Mouse (Mus musculus) heart, postnatal 25 days (tissue): ENCODE results near the gene Mrpl55. TPM values are rescaled to one million over a fixed set of nuclear protein-coding genes. Genes with fewer than 3 reads are reported as not detected.

Experiments used
- DNase-seq: peaks from one replicate; pipeline ENCODE4 v3.0.0; 2022; ENCODE audit warnings: low spot score
- intact Hi-C: fragments of 180-260 bp; cut with DNase I; formaldehyde crosslinking; loops from one replicate; pipeline ENCODE4 v1.15.1; 2025
- total RNA-seq, 2 experiments: library from RNA; stranded (reverse); gene quantifications; 2 replicates each; pipeline ENCODE4 v1.2.3; 2021

The Mrpl55 gene
- total RNA-seq = 100 to 1,000 TPM; 118 to 122 TPM

DNA sequence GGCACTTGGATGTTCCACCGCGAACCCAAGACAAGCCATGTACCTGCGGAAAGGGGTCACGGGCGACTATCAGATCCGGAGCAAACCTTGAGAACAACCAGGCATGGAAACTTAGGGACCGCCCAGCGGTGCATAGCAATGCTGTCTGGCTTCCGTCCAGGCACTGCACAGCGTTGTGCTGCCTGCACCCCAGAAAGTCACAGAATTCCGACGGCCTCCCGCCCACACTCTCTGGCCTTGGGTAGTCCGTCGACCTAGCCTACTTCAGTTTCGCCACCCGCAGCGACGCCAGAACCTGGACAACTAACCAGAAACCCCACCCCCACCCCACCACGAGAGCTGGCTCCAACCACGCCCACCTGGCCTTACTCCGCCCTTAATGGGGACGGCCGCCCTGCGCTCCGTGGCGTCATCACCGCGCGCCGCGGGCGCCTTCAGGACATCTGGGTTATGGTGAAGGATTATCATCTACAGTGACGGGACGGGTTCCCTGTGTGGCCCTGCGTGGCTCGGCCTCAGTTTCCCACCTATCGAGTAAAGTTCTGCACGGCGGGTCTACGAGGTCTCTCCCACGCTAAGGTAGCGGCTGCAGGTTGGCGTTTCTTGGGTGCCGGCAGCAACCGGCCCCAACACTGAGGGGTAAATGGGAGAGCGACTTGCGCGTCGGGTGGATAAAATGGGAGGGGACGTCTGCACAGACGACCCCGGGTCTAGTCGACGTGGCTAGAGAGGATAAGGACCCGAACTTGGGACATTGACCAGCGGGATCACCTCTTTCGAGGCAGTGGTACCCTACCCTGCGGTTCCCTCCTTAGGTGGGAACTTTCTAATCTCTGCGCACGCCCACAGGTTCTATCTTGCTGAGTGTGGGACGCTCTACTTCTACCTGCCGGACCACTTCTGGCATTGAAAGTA is at the start of gene Mrpl55:
Gene Mrpl55, plus strand, starts transcription at position 406 of the 915 bp plus-strand sequence.
- peak; percentile 83 for DNase-seq
- intact Hi-C loops = loop anchor here (5.0 kb wide), 1 partner anchor 40 kb away; the partner anchor contains the start of gene Iba57

DNA sequence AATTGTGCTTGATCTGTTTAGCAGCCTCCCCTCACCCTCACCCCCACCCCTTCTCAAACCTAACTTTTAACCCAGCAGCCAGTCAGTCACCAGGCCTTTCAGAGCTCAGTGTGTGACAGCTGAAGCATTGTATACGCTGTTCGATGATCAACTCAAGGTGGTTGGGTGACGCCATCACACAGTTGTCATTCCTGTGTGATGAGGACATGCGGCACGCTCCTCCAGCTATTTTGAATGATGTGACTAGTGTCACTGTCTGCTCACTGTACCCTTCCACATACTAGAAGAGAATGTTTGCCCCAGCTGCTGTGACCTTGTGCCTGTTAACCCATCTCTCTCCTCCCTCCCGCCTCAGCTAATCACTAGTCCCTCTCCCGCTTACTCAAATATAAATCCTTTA is 48.1 kb upstream of the Mrpl55 start:
- intact Hi-C loops = no loop called here
- no peak for DNase-seq

DNA sequence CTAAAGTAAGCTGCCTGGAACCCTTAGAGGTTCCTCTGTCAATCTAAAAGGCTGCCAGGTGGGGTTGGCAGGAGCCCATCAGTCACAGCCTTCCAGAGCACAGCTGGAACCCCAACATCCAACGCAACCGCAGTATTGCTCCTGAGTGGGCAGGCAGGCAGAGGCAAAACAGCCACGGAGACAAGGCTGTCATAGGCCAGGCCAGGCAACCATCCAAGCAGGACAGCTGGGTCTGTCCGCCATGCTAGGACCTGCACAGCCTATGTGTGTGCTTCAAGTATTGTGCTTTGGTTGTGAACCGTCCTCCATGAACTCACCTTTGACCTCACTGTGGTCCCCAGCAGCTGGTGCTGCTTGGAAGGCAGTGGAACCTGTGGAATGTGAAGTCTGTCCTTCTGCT is 46.4 kb upstream of the Mrpl55 start:
- intact Hi-C loops = no loop called here
- DNase-seq = no peak

GRCm38 (mm10) chr11:59159099-59159498 is 43.2 kb upstream of the Mrpl55 start:
- intact Hi-C loops = no loop called here
- DNase-seq = no peak

- intact Hi-C loops = no loop called here
These were observed 42.7 kb upstream of the Mrpl55 start for GRCm38 (mm10) chr11:59159558-59159957.

DNA sequence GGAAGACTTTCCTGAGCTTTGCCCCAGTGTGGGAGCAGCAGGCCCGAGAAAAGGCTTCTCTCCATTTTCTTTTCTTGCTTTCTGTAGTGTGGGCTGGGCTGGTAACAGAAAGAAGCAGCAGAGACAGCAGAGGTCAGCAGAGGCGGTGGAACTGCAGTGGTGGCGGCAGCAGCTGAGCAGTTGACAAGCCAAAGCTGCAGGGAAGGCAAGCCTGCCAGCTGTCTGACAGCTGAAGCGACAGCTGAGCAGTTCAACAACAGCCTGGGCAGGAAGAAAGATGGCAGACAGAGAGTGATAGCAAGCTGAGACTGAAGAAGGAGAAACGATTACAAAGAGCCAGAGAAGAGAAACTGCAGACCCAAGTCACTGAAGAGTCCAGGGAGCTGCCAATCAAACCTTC is 40.9 kb upstream of the Mrpl55 start:
- intact Hi-C loops = loop anchor here (2.0 to 5.0 kb wide), 3 partner anchors 23 to 66 kb away; partner anchors contain the start of genes Arf1 and Mrpl55
- no peak for DNase-seq

More at GRCm38 (mm10) chr11:59159558-59159957, 42.7 kb upstream of the Mrpl55 start:
- DNase-seq = no peak

- intact Hi-C loops = loop anchor here (5.0 kb wide), 2 partner anchors 40 to 65 kb away; partner anchors contain the start of genes Arf1 and Mrpl55
- no peak for DNase-seq
These were observed 39.6 kb upstream of the Mrpl55 start for GRCm38 (mm10) chr11:59162443-59163254.

DNA sequence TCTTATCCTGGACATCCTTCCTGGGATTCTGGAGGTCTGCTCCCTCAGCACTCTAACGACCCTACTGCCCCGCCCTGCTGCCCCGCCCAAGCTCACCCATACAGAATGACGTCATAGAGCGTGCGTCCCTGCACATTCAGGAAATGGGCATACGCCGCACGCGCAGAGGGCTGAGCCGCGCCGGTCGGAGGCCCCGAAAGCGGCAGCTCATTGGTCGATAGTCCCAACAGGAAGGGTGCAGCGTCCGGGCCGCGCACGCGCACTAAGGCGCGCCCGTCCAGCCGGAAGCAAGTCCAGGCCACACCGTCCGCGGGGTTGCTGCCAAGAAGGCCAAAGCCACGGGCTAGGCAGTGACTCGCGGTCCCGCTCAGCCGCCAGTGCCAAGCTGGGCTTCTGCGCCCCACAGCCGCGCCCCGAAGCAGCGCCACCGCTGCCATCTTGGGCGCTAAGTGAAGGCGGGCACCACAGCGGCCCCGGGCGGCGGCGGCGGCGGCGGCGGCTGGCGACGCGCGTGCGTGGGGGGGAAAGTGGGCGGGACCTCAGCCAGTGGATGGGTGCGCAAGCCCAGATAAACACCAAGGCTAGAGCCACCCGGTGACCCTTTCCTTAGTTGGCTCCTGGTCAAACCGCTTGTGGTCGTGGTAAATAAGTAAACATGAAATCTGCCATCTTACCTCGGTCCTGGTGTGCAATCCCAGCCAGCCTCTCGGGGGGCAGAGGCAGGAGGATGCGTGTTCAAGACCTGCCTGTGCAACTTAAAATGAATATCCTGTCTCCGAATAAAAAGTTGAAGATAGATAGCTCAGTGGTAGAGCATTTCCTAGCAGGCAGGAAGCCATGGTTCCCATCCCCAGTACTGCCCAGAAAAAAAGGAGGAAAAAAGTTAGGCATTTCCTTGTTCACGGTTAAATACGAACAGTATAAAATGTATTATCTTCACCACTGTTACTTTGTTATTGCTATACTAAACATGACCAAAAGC is 38.7 kb upstream of the Mrpl55 start, which contains the start of gene Iba57:
Gene Iba57, minus strand, starts transcription at position 485 of the 982 bp plus-strand sequence.
- intact Hi-C loops = loop anchor here (5.0 kb wide), 2 partner anchors 39 to 64 kb away; partner anchors contain the start of genes Arf1 and Mrpl55

GRCm38 (mm10) chr11:59164384-59164783 is 37.9 kb upstream of the Mrpl55 start:
- DNase-seq = no peak
- intact Hi-C loops = loop anchor here (5.0 kb wide), 2 partner anchors 38 to 63 kb away; partner anchors contain the start of genes Arf1 and Mrpl55

More for the DNA sequence above, 38.7 kb upstream of the Mrpl55 start, which contains the start of gene Iba57:
- peak; percentile 98 for DNase-seq

GRCm38 (mm10) chr11:59165616-59166241 is 36.6 kb upstream of the Mrpl55 start:
- DNase-seq = no peak
- intact Hi-C loops = no loop called here

DNA sequence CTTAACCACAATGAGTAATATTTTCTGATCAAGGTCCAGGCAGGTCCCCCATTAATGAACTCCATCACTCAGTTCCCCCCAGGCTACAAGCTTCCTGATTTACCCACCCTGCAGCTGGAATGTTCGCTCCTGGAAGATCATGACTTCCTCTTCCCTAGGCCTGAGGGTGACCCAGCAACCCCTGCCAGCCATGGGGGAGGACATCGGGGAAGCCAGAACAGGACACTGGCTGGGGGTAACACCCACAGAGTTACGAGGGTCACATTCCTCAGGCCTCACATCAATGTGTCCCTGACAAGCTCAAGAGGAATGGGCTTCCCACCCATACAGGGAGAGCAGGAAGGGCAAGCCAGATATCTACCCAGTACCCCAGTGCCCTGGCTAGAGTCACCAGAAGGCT is 32.5 kb upstream of the Mrpl55 start:
- intact Hi-C loops = no loop called here
- no peak for DNase-seq

GRCm38 (mm10) chr11:59170549-59170948 is 31.7 kb upstream of the Mrpl55 start:
- intact Hi-C loops = no loop called here
- no peak for DNase-seq

GRCm38 (mm10) chr11:59174189-59174838 is 28.0 kb upstream of the Mrpl55 start:
- no peak for DNase-seq
- intact Hi-C loops = no loop called here

DNA sequence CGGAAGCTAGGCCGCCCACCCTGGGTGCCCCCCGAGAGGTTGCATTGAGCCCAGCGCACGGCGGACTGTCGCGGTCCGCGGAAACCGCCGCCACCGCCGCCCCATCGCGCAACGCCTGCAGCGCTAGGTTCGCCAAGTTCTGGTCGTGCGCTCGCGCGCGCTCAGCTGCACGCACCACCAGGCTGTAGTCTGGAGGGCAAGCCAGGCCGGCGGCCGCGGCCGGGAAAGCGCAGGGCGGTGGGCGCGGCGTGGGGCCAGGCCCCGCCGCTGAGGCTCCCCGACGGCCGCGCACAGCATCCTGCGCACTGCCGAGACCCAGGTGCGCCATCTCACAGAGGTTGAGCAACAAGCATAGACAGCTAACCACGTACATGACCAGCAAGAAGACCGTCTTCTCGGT is 25.8 kb upstream of the Mrpl55 start:
- intact Hi-C loops = no loop called here
- DNase-seq = no peak

GRCm38 (mm10) chr11:59176921-59177320 is 25.4 kb upstream of the Mrpl55 start:
- no peak for DNase-seq
- intact Hi-C loops = no loop called here

- DNase-seq = peak; percentile 65
- intact Hi-C loops = loop anchor here (5.0 kb wide), 1 partner anchor 81 kb away; no protein-coding TSS in a partner anchor
These were observed 19.4 kb upstream of the Mrpl55 start, which contains the start of gene Gjc2 for GRCm38 (mm10) chr11:59182864-59183331. TSS of gene Gjc2 (minus strand) at chr11:59183213.

DNA sequence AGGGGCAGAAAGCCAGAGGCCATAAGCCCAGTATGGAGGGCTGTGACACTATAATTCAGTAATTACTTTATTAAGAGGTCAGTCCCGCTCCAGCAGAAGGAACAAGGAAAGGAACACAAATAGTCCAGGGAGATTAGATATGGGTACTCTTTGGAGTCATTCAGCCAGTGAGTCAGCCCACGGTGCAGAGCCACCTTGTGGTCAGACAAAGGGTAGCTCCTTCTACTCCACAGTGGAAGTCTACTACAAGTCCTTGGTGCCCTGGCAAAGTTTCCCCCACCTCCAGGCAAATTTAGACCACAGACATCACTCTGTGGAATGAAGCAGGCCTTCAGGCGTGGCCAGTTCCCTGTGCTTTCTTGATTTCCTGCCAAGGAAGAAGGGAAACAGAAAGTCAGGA is 18.5 kb upstream of the Mrpl55 start:
- peak; percentile 46 for DNase-seq
- intact Hi-C loops = loop anchor here (2.0 to 5.0 kb wide), 2 partner anchors 23 to 82 kb away; no protein-coding TSS in a partner anchor

- DNase-seq = no peak
- intact Hi-C loops = loop anchor here (2.0 kb wide), 1 partner anchor 25 kb away; no protein-coding TSS in a partner anchor
These were observed 16.8 kb upstream of the Mrpl55 start for GRCm38 (mm10) chr11:59185490-59185889.
